Mouse (Mus musculus): ENCODE results near the gene Usp46. TPM values are rescaled to one million over a fixed set of nuclear protein-coding genes. Genes with fewer than 3 reads are reported as not detected.
"Not testable (repeated sequence)": the region's sequence is repeated elsewhere in the genome, so short reads cannot be mapped to it uniquely, and the experiment has no call there.

Gene Usp46
- polyA plus RNA-seq, 1 experiment from 2014 or later: 24.8 TPM

DNA sequence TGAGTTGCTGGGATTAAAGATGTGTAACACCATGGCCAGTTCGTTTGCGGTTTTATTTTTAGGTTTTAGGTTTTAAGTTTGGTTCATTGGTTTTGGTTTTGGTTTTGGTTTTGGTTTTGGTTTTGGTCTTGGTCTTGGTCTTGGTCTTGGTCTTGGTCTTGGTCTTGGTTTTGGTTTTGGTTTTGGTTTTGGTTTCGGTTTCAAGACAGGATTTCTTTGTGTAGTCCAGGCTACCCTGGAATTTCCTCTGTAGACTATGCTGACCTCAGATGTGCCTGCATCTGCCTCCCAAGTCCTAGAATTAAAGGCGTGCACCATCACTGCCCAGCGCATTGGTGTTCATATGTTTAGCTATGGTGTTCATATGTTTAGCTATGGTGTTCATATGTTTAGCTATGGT lies 109.6 kb downstream of the Usp46 start:
- H3K9ac ChIP-seq; H3K4me3 ChIP-seq; H3K27me3 ChIP-seq; H3K9me3 ChIP-seq (replicated peaks); H3K4me2 ChIP-seq; ATAC-seq; H3K36me3 ChIP-seq (ENCODE audit: poor library complexity, severe bottlenecking); H3K27ac ChIP-seq; H3K4me1 ChIP-seq: not testable (repeated sequence)
- WGBS: 96% methylated on average over 5 of the region's 5 CpGs

DNA sequence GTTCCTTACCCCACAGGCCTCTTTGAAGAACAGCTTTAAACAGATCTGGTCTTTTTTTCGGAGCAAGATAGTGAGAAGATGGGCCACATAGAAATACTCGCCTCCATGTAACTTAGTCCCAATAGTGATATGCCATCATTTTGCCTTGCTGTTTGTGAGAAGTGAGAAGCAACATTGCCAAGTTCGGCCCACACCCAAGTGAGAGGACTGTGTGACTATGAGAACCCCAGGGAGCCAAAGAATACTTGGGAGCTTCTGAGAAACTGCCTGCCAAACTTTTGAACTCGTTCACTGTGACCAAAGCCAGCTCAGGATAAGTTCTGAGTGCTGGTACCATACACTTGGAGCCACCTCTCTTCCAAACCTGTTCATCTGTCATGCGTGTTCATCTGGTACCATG lies 110.1 kb downstream of the Usp46 start:
- no peak for ATAC-seq
- WGBS: 92% methylated on average over 5 of the region's 5 CpGs
- Histone ChIP-seq H3K27me3 (no peaks in the 10 kb centered on the region), H3K4me2 (no peak overlapping the region), H3K9ac (no peak overlapping the region), H3K27ac (no peak overlapping the region), H3K36me3 (ENCODE audit: poor library complexity, severe bottlenecking) (no peaks in the 10 kb centered on the region), H3K4me1 (no peaks in the 10 kb centered on the region), H3K9me3 (replicated peaks) (no peaks in the 10 kb centered on the region), H3K4me3 (no peak overlapping the region)

GRCm38 (mm10) chr5:73955691-73956090 lies 112.5 kb downstream of the Usp46 start:
- no peaks in the 10 kb centered on the region for H3K36me3 ChIP-seq (ENCODE audit: poor library complexity, severe bottlenecking)
- ATAC-seq: no peak
- no peak overlapping the region for H3K9ac ChIP-seq
- no peak overlapping the region for H3K27ac ChIP-seq
- 91% methylated on average over 3 of the region's 3 CpGs for WGBS
- H3K9me3 ChIP-seq (replicated peaks): no peaks in the 10 kb centered on the region
- H3K4me2 ChIP-seq: no peak overlapping the region
- peaks cover 12% of the 10 kb centered on the region for H3K4me1 ChIP-seq
- no peaks in the 10 kb centered on the region for H3K27me3 ChIP-seq
- no peak overlapping the region for H3K4me3 ChIP-seq

DNA sequence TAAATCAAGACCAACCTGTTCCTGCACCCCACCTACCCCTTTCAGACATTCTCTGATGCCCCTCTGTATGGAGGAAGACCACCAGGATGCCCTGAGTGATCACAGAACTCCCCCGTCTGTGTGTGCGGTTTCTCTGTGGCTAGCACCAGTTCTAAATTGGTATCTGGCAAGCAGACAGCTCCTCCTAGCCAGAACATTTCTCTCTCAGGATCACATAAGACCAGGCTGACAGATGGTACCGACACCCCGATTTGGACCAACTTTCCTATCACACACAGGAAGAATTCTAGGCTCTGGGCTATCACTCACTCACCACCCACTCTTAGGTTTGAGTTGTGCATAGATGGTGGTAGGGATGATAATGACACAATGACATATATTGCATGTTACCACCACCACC lies 113.2 kb downstream of the Usp46 start:
- Histone ChIP-seq H3K27ac (no peak overlapping the region), H3K27me3 (no peaks in the 10 kb centered on the region), H3K4me3 (no peak overlapping the region), H3K9ac (no peak overlapping the region), H3K36me3 (ENCODE audit: poor library complexity, severe bottlenecking) (no peaks in the 10 kb centered on the region), H3K9me3 (replicated peaks) (no peaks in the 10 kb centered on the region), H3K4me1 (peaks cover 14% of the 10 kb centered on the region), H3K4me2 (no peak overlapping the region)
- no peak for ATAC-seq
- WGBS: 85% methylated on average over 4 of the region's 4 CpGs

DNA sequence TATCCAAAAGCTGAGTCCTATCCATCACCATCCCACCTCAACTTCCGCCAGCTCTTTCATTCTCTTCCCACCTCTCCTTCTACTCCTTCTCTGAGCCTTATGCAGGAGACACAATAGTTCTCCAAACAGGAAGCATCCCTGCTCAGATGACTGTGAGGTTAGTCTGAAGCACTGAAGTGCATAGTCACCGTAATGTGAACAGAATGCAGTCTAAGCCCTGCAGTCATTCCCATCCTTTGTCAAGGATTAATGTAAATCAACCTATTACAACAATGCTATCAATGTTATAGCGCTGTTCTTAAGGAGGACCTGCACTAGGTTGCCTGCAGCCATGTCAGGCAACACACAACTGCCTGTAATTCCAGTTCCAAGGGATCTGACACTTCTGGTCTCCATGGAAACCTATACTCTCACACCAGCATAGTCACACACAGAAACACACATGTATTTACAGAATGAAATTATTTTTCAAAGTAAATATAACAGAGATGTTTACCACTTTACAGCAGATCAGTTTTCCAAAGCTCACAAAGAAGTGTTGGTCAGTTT lies 115.1 kb downstream of the Usp46 start:
- Histone ChIP-seq H3K9ac (no peak overlapping the region), H3K4me2 (no peak overlapping the region), H3K27ac (no peak overlapping the region), H3K36me3 (ENCODE audit: poor library complexity, severe bottlenecking) (no peaks in the 10 kb centered on the region), H3K9me3 (replicated peaks) (no peaks in the 10 kb centered on the region), H3K4me1 (peaks cover 14% of the 10 kb centered on the region), H3K27me3 (no peaks in the 10 kb centered on the region), H3K4me3 (no peak overlapping the region)
- ATAC-seq: no peak
- 85% methylated on average over 3 of the region's 3 CpGs for WGBS

DNA sequence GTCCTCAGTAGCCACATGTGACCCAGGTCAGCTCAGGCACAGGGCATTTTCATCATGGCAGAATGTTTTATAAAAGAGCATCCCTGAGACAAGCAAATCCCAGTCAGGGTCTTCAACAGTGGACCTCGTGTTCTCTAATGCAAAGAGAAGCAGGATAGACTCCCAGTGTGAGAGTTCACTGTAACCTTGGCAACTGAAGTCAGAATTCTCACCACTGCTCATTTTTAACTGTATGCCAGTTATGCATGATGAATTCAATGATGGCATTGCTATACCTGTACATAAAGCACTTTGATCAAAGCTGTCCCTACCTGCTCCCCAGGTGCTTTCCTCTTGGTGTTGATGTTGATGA lies 116.6 kb downstream of the Usp46 start:
- no peak; the same call in 1 of the 2 replicates for ATAC-seq
- Histone ChIP-seq H3K27ac (0 out of 2 replicates have a peak overlapping the region, but pooled peaks have one; percentile 73), H3K9me3 (replicated peaks) (no peaks in the 10 kb centered on the region), H3K4me2 (peak overlapping the region; percentile 27; the same call in 1 of the 2 replicates), H3K4me1 (peaks cover 14% of the 10 kb centered on the region), H3K36me3 (ENCODE audit: poor library complexity, severe bottlenecking) (no peaks in the 10 kb centered on the region), H3K4me3 (no peak overlapping the region), H3K27me3 (no peaks in the 10 kb centered on the region), H3K9ac (no peak overlapping the region)
- WGBS: 29% methylated on average over 1 of the region's 1 CpGs

DNA sequence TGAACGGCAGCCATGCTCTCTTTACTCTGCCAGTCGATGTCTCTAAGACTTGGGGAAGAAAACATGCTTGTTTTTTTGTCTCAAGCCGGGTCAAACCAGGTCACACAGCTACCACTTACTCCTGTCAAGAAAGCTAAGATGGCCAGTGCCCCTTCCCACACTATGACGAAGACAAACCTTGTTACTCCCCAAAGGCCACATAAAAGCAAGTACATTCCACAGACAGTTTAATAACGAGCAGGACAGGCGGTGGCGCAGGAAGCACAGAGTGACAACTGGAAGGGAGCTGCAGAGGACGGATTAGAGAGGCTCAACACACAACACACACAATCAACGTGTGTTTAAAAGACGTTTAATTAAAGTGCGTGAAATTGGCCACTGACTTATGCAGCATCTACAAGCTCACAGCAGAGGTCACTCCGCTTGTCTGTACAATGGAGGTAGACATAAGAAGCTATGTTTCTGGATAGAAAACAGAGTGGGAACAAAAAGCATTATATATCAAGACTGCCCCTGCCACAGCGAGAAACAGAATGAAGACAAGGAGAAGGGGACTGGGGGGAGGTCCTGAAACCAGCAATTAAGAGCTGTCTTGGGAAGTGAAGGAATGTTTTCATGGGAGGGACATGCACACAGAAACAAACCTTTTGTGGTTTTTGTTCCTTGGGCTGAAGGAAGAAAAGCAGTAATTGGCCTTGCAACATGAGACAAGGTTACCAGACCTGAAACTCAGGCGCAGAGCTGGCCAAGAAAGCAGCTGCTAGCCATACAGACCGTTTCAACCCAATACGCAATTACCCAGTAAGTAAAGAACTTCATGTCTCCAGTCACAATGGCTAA lies 117.2 kb downstream of the Usp46 start:
- Histone ChIP-seq H3K27me3 (no peaks in the 10 kb centered on the region), H3K27ac (peak overlapping the region; percentile 73), H3K9ac (no peak overlapping the region), H3K9me3 (replicated peaks) (no peaks in the 10 kb centered on the region), H3K4me3 (no peak overlapping the region), H3K4me1 (peaks cover 14% of the 10 kb centered on the region), H3K4me2 (peak overlapping the region; percentile 27), H3K36me3 (ENCODE audit: poor library complexity, severe bottlenecking) (no peaks in the 10 kb centered on the region)
- WGBS: 15% methylated on average over 16 of the region's 16 CpGs
- ATAC-seq: peak; percentile 80

Other genes starting within 250 kb of the Usp46 start
- gene Rasl11b, start 126.9 kb upstream of the Usp46 start, polyA plus RNA-seq (2015; fragmentation: Nextera tagmentation; extraction: Ambion mirVana): 23.0 TPM in 2 replicates